Mouse (Mus musculus) forebrain, embryonic 10.5 days (tissue): ENCODE data around the gene Bex3. TPM values are rescaled to one million over a fixed set of nuclear protein-coding genes. Genes with fewer than 3 reads are reported as not detected.
"Not testable (repeated sequence)": the region's sequence is repeated elsewhere in the genome, so short reads cannot be mapped to it uniquely, and the experiment has no call there.

ENCODE experiments used
- DNase-seq: peaks from one replicate; pipeline ENCODE4 v3.0.0-alpha.2; 2017; ENCODE audit warnings: low spot score; ENCODE audit errors: extremely low spot score
- H3K27ac ChIP-seq: fragments of 300-500 bp; sonication (generic); 2 replicates; pipeline ENCODE4 v1.5.1; 2016; ENCODE audit warnings: mild to moderate bottlenecking
- H3K27me3 ChIP-seq: fragments of 300-500 bp; sonication (generic); 2 replicates; pipeline ENCODE4 v1.6.1; 2016; ENCODE audit warnings: mild to moderate bottlenecking; ENCODE audit not compliant: poor library complexity, severe bottlenecking
- H3K36me3 ChIP-seq: fragments of 300-500 bp; sonication (generic); replicated peaks from 2 replicates; pipeline ENCODE4 v1.6.1; 2016; ENCODE audit warnings: mild to moderate bottlenecking, moderate library complexity
- H3K4me1 ChIP-seq: fragments of 300-500 bp; sonication (generic); 2 replicates; pipeline ENCODE4 v1.6.1; 2016
- H3K4me3 ChIP-seq: fragments of 300-500 bp; sonication (generic); 2 replicates; pipeline ENCODE4 v1.5.1; 2016; ENCODE audit warnings: mild to moderate bottlenecking, moderate library complexity
- H3K9me3 ChIP-seq: fragments of 300-500 bp; sonication (generic); 2 replicates; pipeline ENCODE4 v1.6.1; 2016; ENCODE audit warnings: mild to moderate bottlenecking, moderate library complexity
- WGBS: fragments of 180-500 bp; shearing (Covaris S2); methylation state at CpG from one replicate; pipeline ENCODE4 v1.1.7; 2016; 5-methylcytosine and 5-hydroxymethylcytosine counted together
- polyA plus RNA-seq: library from polyadenylated mRNA; unstranded; fragments of >200 nt; fragmentation: Nextera tagmentation; extraction: Ambion mirVana; gene quantifications from 2 replicates; pipeline ENCODE4 v1.2.1, GENCODE M21; 2016

Bex3 gene
- polyA plus RNA-seq, 1 experiment from 2014 or later = 672 TPM

- 17% methylated on average over 13 of the region's 60 CpGs for WGBS
- Histone ChIP-seq H3K27ac (peak overlapping the region; percentile 85), H3K36me3 (peaks cover 14% of the 10 kb centered on the region), H3K27me3 (peaks cover 35% of the 10 kb centered on the region), H3K4me3 (peak overlapping the region; percentile 55), H3K4me1 (peaks cover 27% of the 10 kb centered on the region)
- H3K9me3 ChIP-seq, DNase-seq: not testable (repeated sequence)
These were observed 499 bp downstream of the Bex3 start for GRCm38 (mm10) chrX:136270393-136271111.

- no peak overlapping the region for H3K27ac ChIP-seq
- 24% methylated on average over 3 of the region's 3 CpGs for WGBS
- no peaks in the 10 kb centered on the region for H3K9me3 ChIP-seq
- peaks cover 57% of the 10 kb centered on the region for H3K27me3 ChIP-seq
- peaks cover 14% of the 10 kb centered on the region for H3K36me3 ChIP-seq
- DNase-seq = peak; percentile 21
- no peak overlapping the region for H3K4me3 ChIP-seq
- H3K4me1 ChIP-seq = peaks cover 41% of the 10 kb centered on the region
These were observed 4.5 kb downstream of the Bex3 start for GRCm38 (mm10) chrX:136274542-136274941.

GRCm38 (mm10) chrX:136275386-136275785 is 5.3 kb downstream of the Bex3 start:
- no peak for DNase-seq
- WGBS = 27% methylated on average over 3 of the region's 3 CpGs

GRCm38 (mm10) chrX:136277577-136277976 is 7.5 kb downstream of the Bex3 start:
- Histone ChIP-seq H3K4me3 (no peak overlapping the region), H3K27ac (no peak overlapping the region), H3K27me3 (peaks cover 60% of the 10 kb centered on the region), H3K4me1 (peaks cover 25% of the 10 kb centered on the region), H3K9me3 (no peaks in the 10 kb centered on the region), H3K36me3 (peaks cover 1% of the 10 kb centered on the region; the same call in 1 of the 2 replicates)
- 82% methylated on average over 7 of the region's 7 CpGs for WGBS
- no peak for DNase-seq

More at GRCm38 (mm10) chrX:136275386-136275785, 5.3 kb downstream of the Bex3 start:
- Histone ChIP-seq H3K9me3 (no peaks in the 10 kb centered on the region), H3K4me1 (peaks cover 41% of the 10 kb centered on the region), H3K4me3 (no peak overlapping the region), H3K27me3 (peaks cover 64% of the 10 kb centered on the region), H3K36me3 (peaks cover 14% of the 10 kb centered on the region), H3K27ac (no peak overlapping the region)

- H3K27me3 ChIP-seq = peaks cover 56% of the 10 kb centered on the region
These were observed 8.3 kb downstream of the Bex3 start for GRCm38 (mm10) chrX:136278401-136278800.

GRCm38 (mm10) chrX:136279410-136279809 is 9.4 kb downstream of the Bex3 start:
- Histone ChIP-seq H3K36me3 (no peaks in the 10 kb centered on the region), H3K27ac (no peak overlapping the region), H3K4me1 (peaks cover 23% of the 10 kb centered on the region), H3K4me3 (no peak overlapping the region), H3K9me3 (no peaks in the 10 kb centered on the region), H3K27me3 (peaks cover 54% of the 10 kb centered on the region)
- DNase-seq = no peak
- 77% methylated on average over 5 of the region's 5 CpGs for WGBS

More at GRCm38 (mm10) chrX:136278401-136278800, 8.3 kb downstream of the Bex3 start:
- no peaks in the 10 kb centered on the region for H3K36me3 ChIP-seq
- no peak overlapping the region for H3K27ac ChIP-seq
- no peaks in the 10 kb centered on the region for H3K9me3 ChIP-seq
- H3K4me3 ChIP-seq = no peak overlapping the region
- peaks cover 25% of the 10 kb centered on the region for H3K4me1 ChIP-seq
- no peak for DNase-seq

GRCm38 (mm10) chrX:136290817-136291281 is 20.8 kb downstream of the Bex3 start:
- peaks cover 3% of the 10 kb centered on the region; the same call in 1 of the 2 replicates for H3K27me3 ChIP-seq
- H3K27ac ChIP-seq = peak overlapping the region; percentile 75
- H3K4me1 ChIP-seq = peaks cover 15% of the 10 kb centered on the region
- no peaks in the 10 kb centered on the region for H3K9me3 ChIP-seq
- 31% methylated on average over 8 of the region's 8 CpGs for WGBS
- no peaks in the 10 kb centered on the region for H3K36me3 ChIP-seq
- peak overlapping the region; percentile 34; the same call in 1 of the 2 replicates for H3K4me3 ChIP-seq
- peak; percentile 73 for DNase-seq

- H3K36me3 ChIP-seq = no peaks in the 10 kb centered on the region
- no peaks in the 10 kb centered on the region for H3K9me3 ChIP-seq
- DNase-seq = no peak
- H3K27ac ChIP-seq = no peak overlapping the region
- H3K4me3 ChIP-seq = no peak overlapping the region
- H3K27me3 ChIP-seq = peaks cover 19% of the 10 kb centered on the region; the same call in 1 of the 2 replicates
- H3K4me1 ChIP-seq = no peaks in the 10 kb centered on the region
These were observed 34.2 kb downstream of the Bex3 start for GRCm38 (mm10) chrX:136304295-136304694.

GRCm38 (mm10) chrX:136306196-136306595 is 36.1 kb downstream of the Bex3 start:
- Histone ChIP-seq H3K9me3 (no peaks in the 10 kb centered on the region), H3K4me1 (no peaks in the 10 kb centered on the region), H3K27ac (no peak overlapping the region), H3K4me3 (no peak overlapping the region), H3K27me3 (peaks cover 19% of the 10 kb centered on the region; the same call in 1 of the 2 replicates), H3K36me3 (no peaks in the 10 kb centered on the region)
- no peak for DNase-seq
- 74% methylated on average over 1 of the region's 1 CpGs for WGBS

GRCm38 (mm10) chrX:136313303-136313702 is 43.2 kb downstream of the Bex3 start:
- Histone ChIP-seq H3K4me3 (peak overlapping the region; percentile 19; the same call in 1 of the 2 replicates), H3K27me3 (peaks cover 3% of the 10 kb centered on the region), H3K27ac (0 out of 2 replicates have a peak overlapping the region, but pooled peaks have one; percentile 30), H3K36me3 (no peaks in the 10 kb centered on the region), H3K4me1 (peaks cover 12% of the 10 kb centered on the region), H3K9me3 (no peaks in the 10 kb centered on the region)
- WGBS = 40% methylated on average over 4 of the region's 4 CpGs
- DNase-seq = peak; percentile 18

GRCm38 (mm10) chrX:136313792-136314564 is 43.9 kb downstream of the Bex3 start:
- 0 out of 2 replicates have a peak overlapping the region, but pooled peaks have one; percentile 30 for H3K27ac ChIP-seq
- 22% methylated on average over 8 of the region's 8 CpGs for WGBS

GRCm38 (mm10) chrX:136319953-136320352 is 49.9 kb downstream of the Bex3 start:
- H3K4me3 ChIP-seq = no peak overlapping the region
- WGBS = 78% methylated on average over 4 of the region's 4 CpGs

More at GRCm38 (mm10) chrX:136313792-136314564, 43.9 kb downstream of the Bex3 start:
- peak overlapping the region; percentile 19 for H3K4me3 ChIP-seq
- no peaks in the 10 kb centered on the region for H3K9me3 ChIP-seq
- H3K27me3 ChIP-seq = no peaks in the 10 kb centered on the region; the same call in 1 of the 2 replicates
- peak; percentile 28 for DNase-seq
- peaks cover 12% of the 10 kb centered on the region for H3K4me1 ChIP-seq
- H3K36me3 ChIP-seq = no peaks in the 10 kb centered on the region

More at GRCm38 (mm10) chrX:136319953-136320352, 49.9 kb downstream of the Bex3 start:
- no peak overlapping the region for H3K27ac ChIP-seq
- no peaks in the 10 kb centered on the region for H3K9me3 ChIP-seq
- DNase-seq = no peak
- no peaks in the 10 kb centered on the region for H3K36me3 ChIP-seq
- no peaks in the 10 kb centered on the region for H3K4me1 ChIP-seq
- H3K27me3 ChIP-seq = no peaks in the 10 kb centered on the region; the same call in 1 of the 2 replicates
